Mouse (Mus musculus) liver, embryonic 16.5 days (tissue): ENCODE results near the gene Dock4. TPM values are rescaled to one million over a fixed set of nuclear protein-coding genes. Genes with fewer than 3 reads are reported as not detected.

ENCODE experiments used
- ATAC-seq: fragments of 200-750 bp; cut with Nextera tagmentation; 2 replicates; pipeline ENCODE4 v1.8.0; 2017; ENCODE audit warnings: low read depth, mild to moderate bottlenecking, moderate number of reproducible peaks, moderate library complexity
- H3K27ac ChIP-seq: fragments of 300-500 bp; sonication (generic); 2 replicates; pipeline ENCODE4 v1.5.1; 2014; ENCODE audit warnings: mild to moderate bottlenecking, low read length
- H3K27me3 ChIP-seq: fragments of 300-500 bp; sonication (generic); 2 replicates; pipeline ENCODE4 v1.6.1; 2014; ENCODE audit warnings: low read depth, low read length, mixed read lengths; ENCODE audit not compliant: control insufficient read depth, insufficient read depth
- H3K36me3 ChIP-seq: fragments of 300-500 bp; sonication (generic); 2 replicates; pipeline ENCODE4 v1.6.1; 2014; ENCODE audit warnings: mild to moderate bottlenecking; ENCODE audit not compliant: control insufficient read depth, insufficient read depth
- H3K4me1 ChIP-seq: fragments of 300-500 bp; sonication (generic); 2 replicates; pipeline ENCODE4 v1.6.1; 2014; ENCODE audit warnings: low read depth, low read length, mixed read lengths; ENCODE audit not compliant: control insufficient read depth
- H3K4me2 ChIP-seq: fragments of 300-500 bp; sonication (generic); 2 replicates; pipeline ENCODE4 v1.6.1; 2014; ENCODE audit warnings: low read depth, low read length, mixed read lengths
- H3K4me3 ChIP-seq: fragments of 300-500 bp; sonication (generic); 2 replicates; pipeline ENCODE4 v1.5.1; 2014; ENCODE audit warnings: low read depth, mild to moderate bottlenecking, low read length
- H3K9ac ChIP-seq: fragments of 300-500 bp; sonication (generic); 2 replicates; pipeline ENCODE4 v1.6.1; 2014; ENCODE audit warnings: low read depth, low read length
- H3K9me3 ChIP-seq: fragments of 300-500 bp; sonication (generic); replicated peaks from 2 replicates; pipeline ENCODE4 v1.6.1; 2016; ENCODE audit warnings: low read length; ENCODE audit not compliant: control insufficient read depth
- WGBS: fragments of 180-500 bp; shearing (Covaris S2); extraction: QIAGEN DNeasy Blood & Tissue Kit; methylation state at CpG from one replicate; pipeline ENCODE4 v1.1.7; 2014; ENCODE audit not compliant: insufficient replicate concordance; 5-methylcytosine and 5-hydroxymethylcytosine counted together
- polyA plus RNA-seq: library from polyadenylated mRNA; unstranded; fragments of >200 nt; fragmentation: Nextera tagmentation; extraction: Ambion mirVana; gene quantifications from 2 replicates; pipeline ENCODE4 v1.2.1, GENCODE M21; 2015

The Dock4 gene
- polyA plus RNA-seq, 1 experiment from 2014 or later: 1.2 TPM

- no peak overlapping the region for H3K27ac ChIP-seq
- no peak overlapping the region for H3K9ac ChIP-seq
- no peaks in the 10 kb centered on the region for H3K9me3 ChIP-seq
- H3K36me3 ChIP-seq: no peaks in the 10 kb centered on the region
- H3K4me3 ChIP-seq: no peak overlapping the region
- H3K27me3 ChIP-seq: no peaks in the 10 kb centered on the region
- WGBS: 42% methylated on average over 1 of the region's 1 CpGs
- H3K4me2 ChIP-seq: no peak overlapping the region
- no peak for ATAC-seq
- no peaks in the 10 kb centered on the region for H3K4me1 ChIP-seq
Measured at GRCm38 (mm10) chr12:40626521-40626920, 180.8 kb downstream of the Dock4 start.

DNA sequence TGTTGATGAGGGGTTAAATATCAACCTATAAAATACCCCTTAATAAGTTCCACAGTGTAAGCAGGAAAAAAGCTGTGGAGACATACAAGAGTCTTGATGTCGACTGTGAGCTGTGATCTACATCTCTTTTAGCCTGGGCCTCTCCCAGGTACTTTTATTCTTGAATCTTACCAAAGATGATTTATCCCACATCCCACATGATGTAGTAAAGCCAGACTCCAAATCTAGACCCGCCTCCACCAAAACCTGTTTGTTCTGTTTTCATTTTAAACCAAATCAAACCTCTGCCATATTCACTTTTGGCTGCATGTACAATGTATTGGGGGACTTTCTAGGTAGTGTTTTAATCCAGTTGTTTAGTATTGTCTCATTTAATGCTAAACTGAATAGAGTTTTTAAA is 187.5 kb downstream of the Dock4 start:
- H3K4me1 ChIP-seq: no peaks in the 10 kb centered on the region
- no peak overlapping the region for H3K27ac ChIP-seq
- H3K9ac ChIP-seq: no peak overlapping the region
- H3K4me2 ChIP-seq: no peak overlapping the region
- no peak for ATAC-seq
- H3K27me3 ChIP-seq: no peaks in the 10 kb centered on the region
- no peaks in the 10 kb centered on the region for H3K36me3 ChIP-seq
- no peak overlapping the region for H3K4me3 ChIP-seq
- H3K9me3 ChIP-seq: no peaks in the 10 kb centered on the region
- 49% methylated on average over 2 of the region's 2 CpGs for WGBS

DNA sequence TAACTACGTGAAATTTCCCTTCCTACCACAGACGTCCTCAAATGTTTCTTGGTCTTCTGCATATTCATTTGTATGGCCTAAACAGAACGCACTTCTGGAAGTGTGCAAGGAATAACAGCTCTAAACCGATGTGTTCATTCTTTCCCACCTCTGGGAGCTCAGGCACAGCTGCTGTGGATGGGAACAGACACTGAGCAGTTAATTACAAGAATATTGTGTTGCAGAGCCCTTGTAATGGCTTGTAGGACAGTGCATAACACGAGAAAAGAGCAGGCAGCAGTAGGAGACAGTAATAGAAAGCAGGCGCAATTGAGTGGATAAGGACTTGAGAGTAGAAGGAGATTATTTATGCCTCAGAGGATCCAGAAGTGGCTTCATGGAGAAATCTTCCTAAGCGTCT is 188.4 kb downstream of the Dock4 start:
- H3K9me3 ChIP-seq: no peaks in the 10 kb centered on the region
- no peak overlapping the region for H3K9ac ChIP-seq
- H3K4me2 ChIP-seq: no peak overlapping the region
- no peaks in the 10 kb centered on the region for H3K36me3 ChIP-seq
- 66% methylated on average over 7 of the region's 7 CpGs for WGBS
- H3K4me3 ChIP-seq: no peak overlapping the region
- no peak overlapping the region for H3K27ac ChIP-seq
- H3K27me3 ChIP-seq: no peaks in the 10 kb centered on the region
- no peak for ATAC-seq
- no peaks in the 10 kb centered on the region for H3K4me1 ChIP-seq

DNA sequence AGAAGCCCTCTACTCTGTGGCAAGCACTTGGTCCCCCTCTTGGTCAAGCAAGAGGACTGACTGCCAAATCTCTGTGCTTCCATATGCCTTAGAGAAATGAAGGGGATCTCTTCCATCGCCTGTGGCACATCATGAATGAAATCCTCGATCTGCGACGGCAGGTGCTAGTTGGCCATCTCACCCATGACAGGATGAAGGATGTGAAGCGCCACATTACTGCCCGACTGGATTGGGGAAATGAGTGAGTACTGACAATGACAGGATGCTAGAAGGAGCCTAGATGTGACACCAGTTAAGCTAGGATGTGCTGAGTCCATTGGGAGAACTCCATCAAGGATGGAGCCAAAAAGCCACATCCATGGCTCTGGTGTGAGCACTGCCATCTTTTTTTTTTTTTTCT is 190.2 kb downstream of the Dock4 start:
- no peak overlapping the region for H3K4me3 ChIP-seq
- ATAC-seq: no peak
- no peaks in the 10 kb centered on the region for H3K27me3 ChIP-seq
- H3K36me3 ChIP-seq: no peaks in the 10 kb centered on the region
- H3K9ac ChIP-seq: no peak overlapping the region
- H3K4me2 ChIP-seq: no peak overlapping the region
- no peak overlapping the region for H3K27ac ChIP-seq
- no peaks in the 10 kb centered on the region for H3K4me1 ChIP-seq
- no peaks in the 10 kb centered on the region for H3K9me3 ChIP-seq
- WGBS: 71% methylated on average over 6 of the region's 6 CpGs

- no peak overlapping the region for H3K9ac ChIP-seq
- H3K4me3 ChIP-seq: no peak overlapping the region
- H3K9me3 ChIP-seq: no peaks in the 10 kb centered on the region
- H3K4me1 ChIP-seq: no peaks in the 10 kb centered on the region
- H3K27ac ChIP-seq: no peak overlapping the region
- H3K4me2 ChIP-seq: no peak overlapping the region
- 50% methylated on average over 2 of the region's 2 CpGs for WGBS
- no peaks in the 10 kb centered on the region for H3K27me3 ChIP-seq
- H3K36me3 ChIP-seq: no peaks in the 10 kb centered on the region
- ATAC-seq: no peak
Measured at GRCm38 (mm10) chr12:40637427-40637826, 191.7 kb downstream of the Dock4 start.

DNA sequence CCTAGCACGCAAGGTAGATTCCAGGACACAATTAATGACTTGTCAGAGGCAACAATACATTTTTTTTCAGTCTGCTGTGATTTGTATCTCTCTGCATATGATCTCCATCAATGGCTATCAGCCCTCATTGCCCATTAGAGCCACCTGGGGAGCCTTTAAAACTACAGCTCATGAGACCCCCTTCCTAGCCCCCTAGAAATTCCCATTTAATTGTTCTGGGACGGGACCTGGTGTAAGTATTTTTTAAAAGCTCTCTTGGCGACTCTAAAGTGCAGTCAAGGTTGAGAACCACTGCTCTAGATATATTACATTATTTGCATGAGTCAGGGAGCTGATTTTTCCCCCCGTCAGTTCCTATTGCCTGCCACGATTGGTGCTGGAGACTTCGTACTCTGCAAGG is 200.1 kb downstream of the Dock4 start:
- H3K9ac ChIP-seq: no peak overlapping the region
- H3K4me2 ChIP-seq: no peak overlapping the region
- H3K9me3 ChIP-seq: no peaks in the 10 kb centered on the region
- no peak overlapping the region for H3K4me3 ChIP-seq
- H3K27me3 ChIP-seq: no peaks in the 10 kb centered on the region
- no peak overlapping the region for H3K27ac ChIP-seq
- ATAC-seq: no peak
- WGBS: 53% methylated on average over 6 of the region's 6 CpGs
- no peaks in the 10 kb centered on the region for H3K4me1 ChIP-seq
- H3K36me3 ChIP-seq: no peaks in the 10 kb centered on the region

GRCm38 (mm10) chr12:40654312-40654711 is 208.6 kb downstream of the Dock4 start:
- Histone ChIP-seq H3K9ac (no peak overlapping the region), H3K9me3 (no peaks in the 10 kb centered on the region), H3K27ac (no peak overlapping the region), H3K4me2 (no peak overlapping the region), H3K27me3 (no peaks in the 10 kb centered on the region), H3K4me1 (no peaks in the 10 kb centered on the region), H3K36me3 (no peaks in the 10 kb centered on the region), H3K4me3 (no peak overlapping the region)
- no peak for ATAC-seq
- WGBS: 20% methylated on average over 2 of the region's 2 CpGs

GRCm38 (mm10) chr12:40655861-40656260 is 210.1 kb downstream of the Dock4 start:
- no peak overlapping the region for H3K4me3 ChIP-seq
- no peaks in the 10 kb centered on the region for H3K9me3 ChIP-seq
- H3K4me2 ChIP-seq: no peak overlapping the region
- H3K4me1 ChIP-seq: no peaks in the 10 kb centered on the region
- H3K9ac ChIP-seq: no peak overlapping the region
- H3K27me3 ChIP-seq: no peaks in the 10 kb centered on the region
- H3K27ac ChIP-seq: no peak overlapping the region
- WGBS: 36% methylated on average over 2 of the region's 2 CpGs
- no peak for ATAC-seq
- no peaks in the 10 kb centered on the region for H3K36me3 ChIP-seq

DNA sequence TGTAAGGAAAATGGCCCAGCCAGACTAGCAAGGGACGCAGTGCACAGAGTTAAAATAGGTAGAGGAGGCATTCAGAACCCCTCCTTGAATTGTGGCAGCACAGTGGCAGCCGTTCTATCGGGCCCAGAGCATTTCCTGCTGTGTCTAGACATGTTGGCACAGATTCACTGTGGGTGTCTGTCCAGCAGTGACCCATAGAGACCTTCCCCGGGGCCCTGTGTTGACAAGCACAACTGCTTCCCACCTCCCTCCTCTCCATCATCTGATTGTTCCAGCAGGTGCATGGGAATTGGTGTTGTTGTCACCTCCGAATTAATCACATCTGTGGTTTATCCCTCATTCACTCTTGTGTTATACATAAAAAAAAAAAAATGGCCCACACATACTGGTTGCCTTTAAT is 210.7 kb downstream of the Dock4 start:
- Histone ChIP-seq H3K9ac (no peak overlapping the region), H3K27ac (no peak overlapping the region), H3K4me2 (no peak overlapping the region), H3K4me1 (no peaks in the 10 kb centered on the region), H3K36me3 (no peaks in the 10 kb centered on the region), H3K27me3 (no peaks in the 10 kb centered on the region), H3K9me3 (no peaks in the 10 kb centered on the region), H3K4me3 (no peak overlapping the region)
- 47% methylated on average over 5 of the region's 5 CpGs for WGBS
- ATAC-seq: no peak
